Mouse (Mus musculus) kidney, postnatal 10 days (tissue): Measurements from ENCODE around the gene Lrrc29.

Experiments
- DNase-seq: peaks from one replicate; pipeline ENCODE4 v3.0.0; 2021; ENCODE audit warnings: mixed read lengths

Lrrc29 gene

GRCm38 (mm10) chr8:105289805-105290460 lies 36.1 kb downstream of the Lrrc29 start, which contains the start of gene 4931428F04Rik:
TSS of gene 4931428F04Rik (minus strand) at chr8:105289864.
- peak; percentile 64 for DNase-seq

DNA sequence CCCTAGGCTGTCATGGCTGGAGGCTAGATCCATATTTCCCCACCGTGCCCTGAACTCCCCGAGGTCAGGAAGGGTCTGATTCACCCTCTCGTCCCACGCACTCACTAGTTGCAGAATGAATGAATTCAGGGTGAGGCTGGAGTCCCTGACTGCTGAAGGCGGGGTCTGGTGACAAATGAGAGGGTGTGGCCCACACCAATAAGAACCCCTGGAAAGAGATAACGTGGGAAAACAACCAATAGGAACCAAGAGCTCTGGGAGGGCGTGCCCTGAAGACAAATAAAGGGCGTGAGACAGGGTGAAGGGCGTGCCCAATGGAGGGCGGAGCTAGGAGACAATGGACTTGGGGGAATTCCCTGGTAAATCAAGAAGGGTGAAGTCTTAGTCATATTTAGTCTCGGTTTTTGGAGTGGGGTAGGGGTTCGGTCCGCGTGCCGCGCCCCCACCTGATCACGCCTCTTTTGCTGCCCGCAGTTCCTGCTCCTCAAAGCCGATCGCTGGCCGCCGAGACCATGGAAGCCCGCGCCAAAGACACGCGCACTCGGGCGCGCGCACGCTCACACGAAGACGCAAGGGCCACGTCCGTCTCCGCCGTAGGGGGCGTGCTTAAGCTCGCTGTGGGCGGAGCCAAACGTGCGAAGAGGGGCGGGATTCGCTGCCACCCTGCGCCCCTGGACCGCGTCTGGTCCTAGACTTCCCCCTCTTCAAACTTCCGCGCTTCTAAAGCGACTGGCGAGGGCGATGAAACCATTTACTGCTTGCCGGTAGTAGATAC lies 36.9 kb downstream of the Lrrc29 start:
- peak; percentile 96 for DNase-seq

- no peak for DNase-seq
These were observed 37.8 kb downstream of the Lrrc29 start for GRCm38 (mm10) chr8:105288231-105288630.

DNA sequence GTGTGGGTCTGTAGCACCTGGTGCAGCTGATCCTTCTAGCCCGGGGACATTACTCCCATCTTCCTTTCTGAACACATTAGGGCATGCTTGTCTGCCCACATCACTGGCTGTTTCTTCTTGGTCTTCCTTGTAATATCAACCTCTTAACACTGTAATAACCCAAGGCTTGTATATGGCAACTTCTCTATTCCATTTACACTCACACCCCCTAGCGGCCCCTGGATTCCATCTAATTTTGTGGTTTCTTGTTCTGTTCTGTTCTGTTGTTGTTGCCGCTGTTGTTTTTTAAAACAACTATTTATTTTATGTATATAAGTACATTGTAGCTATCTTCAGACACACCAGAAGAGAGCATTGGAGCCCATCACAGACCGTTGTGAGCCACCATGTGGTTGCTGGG lies 39.2 kb downstream of the Lrrc29 start:
- no peak for DNase-seq

GRCm38 (mm10) chr8:105285514-105285913 lies 40.6 kb downstream of the Lrrc29 start:
- no peak for DNase-seq

GRCm38 (mm10) chr8:105283074-105283473 lies 43.0 kb downstream of the Lrrc29 start:
- DNase-seq, result peak; percentile 71

DNA sequence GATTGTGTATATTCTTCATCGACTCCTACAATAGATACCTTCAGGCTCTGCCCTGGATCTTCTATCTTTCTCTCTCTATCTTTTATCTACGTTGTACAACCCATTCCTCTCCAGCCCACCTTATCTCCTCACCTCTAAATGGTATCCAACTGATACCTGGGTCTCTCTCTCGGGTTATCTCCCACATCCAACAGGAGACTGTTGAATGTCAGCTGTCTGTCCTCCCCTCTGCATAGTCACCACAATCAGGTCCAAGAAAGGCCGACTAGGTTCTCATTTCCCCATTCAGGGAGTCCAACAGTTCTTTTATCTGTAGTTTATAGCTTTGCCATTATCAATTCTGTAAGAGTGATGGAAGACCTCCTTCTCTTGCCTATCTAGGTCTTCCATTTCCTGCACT lies 43.8 kb downstream of the Lrrc29 start:
- DNase-seq, result no peak

DNA sequence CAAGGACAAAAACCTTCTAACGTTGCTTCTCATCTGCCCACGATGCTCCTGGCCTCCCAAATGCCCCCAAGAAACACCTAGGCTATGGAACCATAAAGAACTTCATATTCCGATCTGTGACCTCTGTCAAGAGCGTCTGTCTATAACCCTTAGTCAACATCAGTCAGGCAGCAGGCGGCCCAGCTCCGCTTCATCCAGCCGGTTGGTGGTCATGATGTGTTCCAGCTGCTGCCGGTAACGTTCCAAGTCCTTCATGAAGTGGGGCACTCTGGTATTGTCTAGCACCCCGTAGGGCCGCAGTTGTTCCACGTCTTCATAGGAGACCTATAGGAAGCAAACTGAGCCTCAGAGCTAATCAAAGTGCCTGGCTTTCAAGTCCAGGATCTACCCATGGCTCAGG lies 44.3 kb downstream of the Lrrc29 start:
- DNase-seq, result no peak

GRCm38 (mm10) chr8:105280567-105280966 lies 45.5 kb downstream of the Lrrc29 start:
- DNase-seq, result no peak

- DNase-seq, result peak; percentile 81
These were observed 47.2 kb downstream of the Lrrc29 start for GRCm38 (mm10) chr8:105278911-105279334.

GRCm38 (mm10) chr8:105276292-105277120 lies 49.6 kb downstream of the Lrrc29 start:
- peak; percentile 78 for DNase-seq

DNA sequence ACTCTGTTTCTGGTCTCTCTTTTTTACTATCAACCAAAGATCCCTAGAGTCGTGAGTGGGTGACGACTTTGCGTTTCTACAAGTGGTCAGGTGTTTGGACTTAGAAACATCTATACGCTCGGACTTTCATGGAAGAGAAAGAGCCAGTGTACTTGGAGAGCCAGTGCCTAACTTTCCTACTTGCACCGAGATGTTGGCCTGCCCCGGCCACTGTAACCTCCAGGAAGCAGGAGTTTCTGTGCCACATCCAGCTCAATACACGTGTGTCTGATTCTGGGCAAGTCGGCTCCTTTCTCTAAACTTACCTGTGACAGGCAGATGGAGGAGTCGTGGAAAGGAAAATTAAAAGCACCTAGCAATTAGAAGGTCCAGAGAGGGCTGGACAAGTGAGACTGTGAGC lies 50.2 kb downstream of the Lrrc29 start, which contains the start of gene Nol3:
Gene Nol3, plus strand, starts transcription at position 301 of the 400 bp plus-strand sequence.
- no peak for DNase-seq

DNA sequence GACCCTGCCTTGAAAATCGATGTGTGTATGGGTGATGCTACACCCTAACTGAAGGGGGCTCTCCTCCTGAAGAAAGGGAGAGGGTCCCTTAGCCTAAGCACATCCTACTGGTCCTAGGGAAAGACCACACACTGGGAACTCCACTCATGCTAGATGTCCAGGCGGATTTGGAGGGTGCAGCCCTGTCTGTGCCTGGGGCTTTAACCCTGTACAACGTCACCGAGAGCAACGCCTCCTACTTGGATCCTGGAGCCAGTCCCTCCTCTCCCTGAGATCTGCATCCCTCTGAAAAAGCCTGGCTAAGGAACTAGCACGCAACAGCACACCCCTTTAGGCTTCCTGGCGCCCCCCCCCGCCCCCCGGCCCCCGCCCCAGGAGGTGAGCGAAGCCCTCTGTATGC lies 50.7 kb downstream of the Lrrc29 start:
- DNase-seq, result no peak

DNA sequence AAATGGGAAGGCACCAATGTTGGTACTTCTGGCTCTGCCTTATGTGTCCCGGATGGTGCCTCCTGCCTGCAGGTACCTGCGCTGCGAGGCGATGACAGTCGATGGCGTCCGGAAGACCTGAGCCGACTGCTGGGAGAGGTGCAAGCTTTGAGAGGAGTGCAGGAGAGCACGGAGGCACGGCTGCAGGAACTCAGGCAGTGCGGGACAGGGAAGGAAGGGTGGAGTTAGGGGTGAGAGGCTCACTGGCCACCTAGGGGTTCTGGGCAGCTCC lies 55.2 kb downstream of the Lrrc29 start:
- DNase-seq, result no peak

GRCm38 (mm10) chr8:105270101-105270915 lies 55.8 kb downstream of the Lrrc29 start:
- no peak for DNase-seq

DNA sequence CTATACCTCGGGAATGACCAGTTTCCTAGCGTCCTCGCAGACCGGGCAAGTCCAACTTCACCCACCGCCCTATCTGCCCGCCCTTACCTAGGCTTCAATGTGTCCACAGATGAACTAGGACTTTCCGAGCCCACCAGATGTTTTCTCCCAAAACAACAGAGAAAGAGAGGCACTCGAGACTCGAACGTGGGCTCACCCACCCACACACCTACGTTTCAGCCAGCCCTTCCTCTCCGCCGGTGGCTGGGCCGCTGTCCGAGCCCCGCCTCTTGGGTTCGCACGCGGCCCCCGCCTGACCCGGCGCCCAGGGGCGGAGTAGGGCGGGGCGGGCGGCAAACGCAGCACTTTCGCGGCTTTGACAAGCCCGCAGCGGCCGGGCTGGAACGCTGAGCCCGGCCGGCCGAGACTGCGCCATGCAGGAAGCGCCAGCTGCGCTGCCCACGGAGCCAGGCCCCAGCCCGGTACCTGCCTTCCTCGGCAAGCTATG lies 56.6 kb downstream of the Lrrc29 start, which contains the start of gene Hsf4:
Gene Hsf4, plus strand, starts transcription at position 341 of the 487 bp plus-strand sequence.
- DNase-seq, result peak; percentile 76

DNA sequence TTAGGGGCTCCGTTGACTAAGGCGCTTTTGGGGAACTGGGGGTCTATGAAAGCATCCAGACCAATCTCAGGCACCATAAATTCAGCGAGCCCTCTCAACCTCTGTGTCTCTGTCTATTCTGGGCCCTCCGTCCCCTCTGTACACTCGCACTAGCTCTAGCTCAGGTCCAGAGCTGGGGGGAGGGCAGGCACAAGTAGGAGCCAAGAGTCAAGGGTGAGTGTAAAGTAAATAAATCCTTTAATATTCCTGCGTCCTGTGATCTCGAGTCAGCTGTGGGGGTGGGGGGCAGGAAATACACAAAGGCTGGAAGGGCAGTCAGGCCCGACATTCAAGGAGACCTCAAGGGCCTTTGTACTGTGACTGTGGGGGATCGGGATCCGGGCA lies 57.0 kb downstream of the Lrrc29 start:
- DNase-seq, result peak; percentile 57

DNA sequence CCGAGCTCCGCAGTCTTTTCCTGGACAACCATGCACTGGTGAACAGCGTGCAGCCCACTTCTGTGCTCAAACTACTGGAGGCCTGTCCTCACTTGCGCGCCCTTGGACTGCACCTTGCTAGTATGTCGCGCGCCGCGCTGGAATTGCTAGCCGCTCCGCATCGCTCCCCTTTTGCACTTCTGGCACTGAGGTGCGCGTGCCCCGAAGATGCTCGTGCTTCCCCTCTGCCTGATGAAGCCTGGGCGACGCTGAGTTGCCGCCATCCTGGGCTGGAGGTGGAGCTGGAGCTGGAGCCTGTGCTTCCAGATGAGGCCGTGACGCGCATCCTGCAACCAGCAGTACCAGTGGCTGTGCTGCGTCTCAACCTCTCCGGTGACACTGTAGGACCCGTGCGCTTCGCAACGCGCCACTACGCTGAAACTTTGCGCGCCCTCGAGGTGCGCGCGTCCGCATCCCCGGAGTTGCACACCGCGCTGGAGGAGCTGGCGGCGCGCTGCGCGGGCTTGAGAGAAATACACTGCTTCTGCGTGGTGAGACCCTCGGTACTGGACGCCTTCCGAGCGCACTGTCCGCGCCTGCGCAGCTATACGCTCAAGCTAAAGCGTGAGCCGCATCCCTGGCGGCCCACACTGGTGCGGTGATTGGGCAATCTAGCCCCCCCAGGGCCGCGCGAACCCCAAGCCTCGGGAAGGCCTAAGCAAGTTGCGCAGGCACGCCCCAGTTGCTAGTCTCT lies 57.6 kb downstream of the Lrrc29 start:
- peak; percentile 66 for DNase-seq

- no peak for DNase-seq
These were observed 59.3 kb downstream of the Lrrc29 start for GRCm38 (mm10) chr8:105266775-105267174.

- DNase-seq, result peak; percentile 41
These were observed 61.0 kb downstream of the Lrrc29 start for GRCm38 (mm10) chr8:105265128-105265527.
